Mouse (Mus musculus): ENCODE measurements around the gene Aatk.

DNA sequence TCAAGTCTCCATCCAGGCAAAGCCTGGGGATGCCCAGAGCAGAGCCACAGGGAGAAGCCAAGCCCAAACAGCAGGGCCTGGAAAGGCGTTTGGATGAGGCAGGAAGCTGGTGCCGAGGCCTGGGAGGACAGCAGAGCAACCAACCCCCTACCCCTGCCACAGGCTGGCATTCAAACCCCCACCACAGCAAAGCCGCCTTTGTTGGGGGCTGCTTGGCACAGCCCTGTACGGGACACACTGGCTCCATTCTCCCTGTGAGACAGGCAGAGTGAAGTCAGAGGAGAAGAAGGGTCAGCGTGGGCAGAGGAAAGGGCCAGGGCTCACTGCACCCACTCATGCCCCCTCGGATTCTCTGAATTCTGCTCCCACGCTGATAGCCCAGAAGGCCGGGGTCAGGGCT lies 30.0 kb downstream of the Aatk start:
- TF ChIP-seq CTCF (IDR thresholded peaks at IDR 0.05; ENCODE audit: low read depth, low read length) (no peak), POLR2AphosphoS5 (IDR thresholded peaks at IDR 0.05; ENCODE audit: insufficient replicate concordance, low read depth, low read length) (no peak)

All from G1E (cell line).